Mouse (Mus musculus): ENCODE results near the gene Ikzf3. TPM values are rescaled to one million over a fixed set of nuclear protein-coding genes. Genes with fewer than 3 reads are reported as not detected.
A peak's percentile ranks its signal among the peaks of the same experiment; 100 is the strongest.

Ikzf3 gene
- polyA plus RNA-seq (2015; fragmentation: Nextera tagmentation; extraction: Ambion mirVana) = 0.23 and 0.24 TPM in 2 replicates

GRCm38 (mm10) chr11:98545711-98546231 is at the start of gene Ikzf3:
Gene Ikzf3, minus strand, starts transcription at chr11:98546031.
- 1% methylated on average over 58 of the region's 58 CpGs for WGBS
- Histone ChIP-seq H3K4me2 (ENCODE audit: low read depth, low read length) (peak within 1 kb of the TSS; percentile 94), H3K36me3 (ENCODE audit: control insufficient read depth, insufficient read depth, low read length) (no peaks in the 10 kb centered on the region), H3K9me3 (ENCODE audit: control insufficient read depth, low read length) (no peaks in the 10 kb centered on the region), H3K4me1 (ENCODE audit: control insufficient read depth, insufficient read depth, low read length) (no peaks in the 10 kb centered on the region; the same call in 1 of the 2 replicates), H3K4me3 (ENCODE audit: low read length) (peak within 1 kb of the TSS; percentile 52), H3K9ac (ENCODE audit: low read depth, low read length) (peak within 1 kb of the TSS; percentile 59), H3K27ac (ENCODE audit: low read length) (no peak within 1 kb of the TSS), H3K27me3 (replicated peaks; ENCODE audit: control insufficient read depth, insufficient read depth, low read length) (peaks cover 24% of the 10 kb centered on the region)
- 0 out of 2 replicates have a peak, but pooled peaks have one; percentile 42 for ATAC-seq

GRCm38 (mm10) chr11:98595473-98595872 is 49.6 kb upstream of the Ikzf3 start:
- no peaks in the 10 kb centered on the region for H3K9me3 ChIP-seq (ENCODE audit: control insufficient read depth, low read length)
- WGBS = 77% methylated on average over 10 of the region's 10 CpGs
- H3K27ac ChIP-seq (ENCODE audit: low read length) = no peak overlapping the region
- peaks cover 7% of the 10 kb centered on the region; the same call in 1 of the 2 replicates for H3K27me3 ChIP-seq (replicated peaks; ENCODE audit: control insufficient read depth, insufficient read depth, low read length)
- no peaks in the 10 kb centered on the region for H3K36me3 ChIP-seq (ENCODE audit: control insufficient read depth, insufficient read depth, low read length)
- H3K4me1 ChIP-seq (ENCODE audit: control insufficient read depth, insufficient read depth, low read length) = no peaks in the 10 kb centered on the region; the same call in 1 of the 2 replicates
- no peak for ATAC-seq
- no peak overlapping the region for H3K4me3 ChIP-seq (ENCODE audit: low read length)
- H3K4me2 ChIP-seq (ENCODE audit: low read depth, low read length) = no peak overlapping the region
- no peak overlapping the region for H3K9ac ChIP-seq (ENCODE audit: low read depth, low read length)

GRCm38 (mm10) chr11:98595021-98595420 is 49.2 kb upstream of the Ikzf3 start:
- peaks cover 5% of the 10 kb centered on the region; the same call in 1 of the 2 replicates for H3K27me3 ChIP-seq (replicated peaks; ENCODE audit: control insufficient read depth, insufficient read depth, low read length)

GRCm38 (mm10) chr11:98590548-98591445 is 45.0 kb upstream of the Ikzf3 start:
- Histone ChIP-seq H3K4me1 (ENCODE audit: control insufficient read depth, insufficient read depth, low read length) (peaks cover 16% of the 10 kb centered on the region), H3K4me3 (ENCODE audit: low read length) (no peak overlapping the region), H3K9ac (ENCODE audit: low read depth, low read length) (no peak overlapping the region), H3K4me2 (ENCODE audit: low read depth, low read length) (no peak overlapping the region), H3K36me3 (ENCODE audit: control insufficient read depth, insufficient read depth, low read length) (no peaks in the 10 kb centered on the region), H3K9me3 (ENCODE audit: control insufficient read depth, low read length) (no peaks in the 10 kb centered on the region), H3K27me3 (replicated peaks; ENCODE audit: control insufficient read depth, insufficient read depth, low read length) (no peaks in the 10 kb centered on the region), H3K27ac (ENCODE audit: low read length) (no peak overlapping the region)
- no peak for ATAC-seq
- 66% methylated on average over 19 of the region's 19 CpGs for WGBS

More at GRCm38 (mm10) chr11:98595021-98595420, 49.2 kb upstream of the Ikzf3 start:
- Histone ChIP-seq H3K9me3 (ENCODE audit: control insufficient read depth, low read length) (no peaks in the 10 kb centered on the region), H3K4me3 (ENCODE audit: low read length) (no peak overlapping the region), H3K4me1 (ENCODE audit: control insufficient read depth, insufficient read depth, low read length) (no peaks in the 10 kb centered on the region; the same call in 1 of the 2 replicates), H3K36me3 (ENCODE audit: control insufficient read depth, insufficient read depth, low read length) (no peaks in the 10 kb centered on the region), H3K4me2 (ENCODE audit: low read depth, low read length) (no peak overlapping the region), H3K9ac (ENCODE audit: low read depth, low read length) (no peak overlapping the region), H3K27ac (ENCODE audit: low read length) (no peak overlapping the region)
- no peak for ATAC-seq
- 70% methylated on average over 6 of the region's 6 CpGs for WGBS

- H3K4me2 ChIP-seq (ENCODE audit: low read depth, low read length) = no peak overlapping the region
- peak overlapping the region; percentile 91; the same call in 1 of the 2 replicates for H3K27ac ChIP-seq (ENCODE audit: low read length)
- no peaks in the 10 kb centered on the region for H3K9me3 ChIP-seq (ENCODE audit: control insufficient read depth, low read length)
- H3K36me3 ChIP-seq (ENCODE audit: control insufficient read depth, insufficient read depth, low read length) = no peaks in the 10 kb centered on the region
- no peak overlapping the region for H3K9ac ChIP-seq (ENCODE audit: low read depth, low read length)
- no peak overlapping the region for H3K4me3 ChIP-seq (ENCODE audit: low read length)
- ATAC-seq = no peak
- peaks cover 30% of the 10 kb centered on the region for H3K4me1 ChIP-seq (ENCODE audit: control insufficient read depth, insufficient read depth, low read length)
- H3K27me3 ChIP-seq (replicated peaks; ENCODE audit: control insufficient read depth, insufficient read depth, low read length) = no peaks in the 10 kb centered on the region
- WGBS = 79% methylated on average over 8 of the region's 8 CpGs
Observed at GRCm38 (mm10) chr11:98589306-98589705, 43.5 kb upstream of the Ikzf3 start.

- Histone ChIP-seq H3K27me3 (replicated peaks; ENCODE audit: control insufficient read depth, insufficient read depth, low read length) (no peaks in the 10 kb centered on the region), H3K36me3 (ENCODE audit: control insufficient read depth, insufficient read depth, low read length) (no peaks in the 10 kb centered on the region), H3K27ac (ENCODE audit: low read length) (peak overlapping the region; percentile 91; the same call in 1 of the 2 replicates), H3K4me1 (ENCODE audit: control insufficient read depth, insufficient read depth, low read length) (peaks cover 33% of the 10 kb centered on the region), H3K9me3 (ENCODE audit: control insufficient read depth, low read length) (no peaks in the 10 kb centered on the region), H3K4me2 (ENCODE audit: low read depth, low read length) (peak overlapping the region; percentile 85), H3K9ac (ENCODE audit: low read depth, low read length) (no peak overlapping the region), H3K4me3 (ENCODE audit: low read length) (no peak overlapping the region)
- ATAC-seq = no peak
- 58% methylated on average over 6 of the region's 6 CpGs for WGBS
Observed at GRCm38 (mm10) chr11:98588833-98589281, 43.0 kb upstream of the Ikzf3 start.

GRCm38 (mm10) chr11:98587684-98588546 is 42.1 kb upstream of the Ikzf3 start:
- whole genome bisulfite sequencing = 5% methylated on average over 20 of the region's 20 CpGs
- Histone ChIP-seq H3K9me3 (ENCODE audit: control insufficient read depth, low read length) (no peaks in the 10 kb centered on the region), H3K9ac (ENCODE audit: low read depth, low read length) (peak overlapping the region; percentile 94), H3K4me1 (ENCODE audit: control insufficient read depth, insufficient read depth, low read length) (peaks cover 39% of the 10 kb centered on the region), H3K27me3 (replicated peaks; ENCODE audit: control insufficient read depth, insufficient read depth, low read length) (no peaks in the 10 kb centered on the region), H3K4me2 (ENCODE audit: low read depth, low read length) (peak overlapping the region; percentile 85), H3K27ac (ENCODE audit: low read length) (peak overlapping the region; percentile 91), H3K4me3 (ENCODE audit: low read length) (peak overlapping the region; percentile 96), H3K36me3 (ENCODE audit: control insufficient read depth, insufficient read depth, low read length) (no peaks in the 10 kb centered on the region; the same call in 1 of the 2 replicates)
- peak; percentile 78 for ATAC-seq

- Histone ChIP-seq H3K9ac (ENCODE audit: low read depth, low read length) (peak within 1 kb of the TSS; percentile 94), H3K27ac (ENCODE audit: low read length) (peak within 1 kb of the TSS; percentile 91), H3K4me3 (ENCODE audit: low read length) (peak within 1 kb of the TSS; percentile 96), H3K4me2 (ENCODE audit: low read depth, low read length) (peak within 1 kb of the TSS; percentile 85), H3K36me3 (ENCODE audit: control insufficient read depth, insufficient read depth, low read length) (no peaks in the 10 kb centered on the region; the same call in 1 of the 2 replicates), H3K9me3 (ENCODE audit: control insufficient read depth, low read length) (no peaks in the 10 kb centered on the region), H3K27me3 (replicated peaks; ENCODE audit: control insufficient read depth, insufficient read depth, low read length) (no peaks in the 10 kb centered on the region), H3K4me1 (ENCODE audit: control insufficient read depth, insufficient read depth, low read length) (peaks cover 43% of the 10 kb centered on the region)
- under 1% methylated on average over 48 of the region's 49 CpGs for WGBS
- ATAC-seq = peak; percentile 83
Observed at GRCm38 (mm10) chr11:98586892-98587563, 41.2 kb upstream of the Ikzf3 start, which contains the start of gene Ormdl3. Gene Ormdl3, minus strand, starts transcription at chr11:98587368.
